Mouse (Mus musculus) MEL (cell line): ENCODE measurements around the gene Zfp747.
"Not testable (repeated sequence)": the region's sequence is repeated elsewhere in the genome, so short reads cannot be mapped to it uniquely, and the experiment has no call there.

ENCODE experiments used
- CHD2 ChIP-seq: IDR thresholded peaks from 2 replicates; pipeline ENCODE4 v1.6.1; 2011; ENCODE audit warnings: low read length, improper control_type of control experiment
- CTCF ChIP-seq, 3 experiments: IDR thresholded peaks in 2 of 3; conservative IDR thresholded peaks in 1 of 3; 2 replicates each; pipeline ENCODE4 v1.5.1; 2011 to 2012; ENCODE audit warnings: low read length in 3 of 3, low read depth in 2 of 3, mild to moderate bottlenecking in 2 of 3, improper control_type of control experiment in 1 of 3, inconsistent platforms in 1 of 3, mixed read lengths in 1 of 3, moderate library complexity in 1 of 3; ENCODE audit not compliant: control insufficient read depth in 1 of 3, insufficient read depth in 1 of 3, poor library complexity in 1 of 3, severe bottlenecking in 1 of 3
- E2F4 ChIP-seq: IDR thresholded peaks from 2 replicates; pipeline ENCODE4 v1.6.1; 2011; ENCODE audit warnings: low read depth, low read length, improper control_type of control experiment, borderline replicate concordance
- EP300 ChIP-seq, 2 experiments: IDR thresholded peaks; 2 replicates each; pipeline ENCODE4 v1.6.1; 2011; ENCODE audit warnings: improper control_type of control experiment in 2 of 2, low read length in 2 of 2, low read depth in 1 of 2, mild to moderate bottlenecking in 1 of 2
- JUND ChIP-seq: IDR thresholded peaks from 2 replicates; pipeline ENCODE4 v1.6.1; 2011; ENCODE audit warnings: low read depth, mild to moderate bottlenecking, improper control_type of control experiment, low read length
- KAT2A ChIP-seq: conservative IDR thresholded peaks from 2 replicates; pipeline ENCODE4 v1.6.1; 2012; ENCODE audit warnings: low read depth, low read length, improper control_type of control experiment, inconsistent platforms
- MAFK ChIP-seq: IDR thresholded peaks from 2 replicates; pipeline ENCODE4 v1.6.1; 2011; ENCODE audit warnings: low read depth, mild to moderate bottlenecking, low read length, improper control_type of control experiment, borderline replicate concordance
- MYC ChIP-seq: IDR thresholded peaks from 2 replicates; pipeline ENCODE4 v1.6.1; 2011; ENCODE audit warnings: low read depth, mild to moderate bottlenecking, low read length, improper control_type of control experiment, moderate library complexity
- NRF1 ChIP-seq: IDR thresholded peaks from 2 replicates; pipeline ENCODE4 v1.6.1; 2014; ENCODE audit warnings: low read depth, mild to moderate bottlenecking, inconsistent platforms, low read length, improper control_type of control experiment, moderate library complexity; ENCODE audit not compliant: poor library complexity, insufficient read depth, severe bottlenecking
- POLR2A ChIP-seq, 2 experiments: IDR thresholded peaks; 2 replicates each; pipeline ENCODE4 v1.6.1; 2011 to 2012; ENCODE audit warnings: low read length in 2 of 2, mild to moderate bottlenecking in 2 of 2, control low read depth in 1 of 2, improper control_type of control experiment in 1 of 2, low read depth in 1 of 2, moderate library complexity in 1 of 2; ENCODE audit not compliant: control insufficient read depth in 1 of 2, insufficient read depth in 1 of 2, poor library complexity in 1 of 2
- POLR2AphosphoS2 ChIP-seq: IDR thresholded peaks from 2 replicates; pipeline ENCODE4 v1.6.1; 2011; ENCODE audit warnings: low read length, improper control_type of control experiment
- TAL1 ChIP-seq: IDR thresholded peaks from 2 replicates; pipeline ENCODE4 v1.6.1; 2012; ENCODE audit warnings: mild to moderate bottlenecking, inconsistent platforms, low read length, moderate library complexity, mixed read lengths

- TF ChIP-seq EP300 (IDR thresholded peaks at IDR 0.05; ENCODE audit: low read depth in 1 of 2, low read length in 2 of 2); E2F4; NRF1; KAT2A; POLR2A (IDR thresholded peaks at IDR 0.05; ENCODE audit: control insufficient read depth in 1 of 2, insufficient read depth in 1 of 2, low read depth in 1 of 2, low read length in 2 of 2, poor library complexity in 1 of 2); POLR2AphosphoS2; MAFK; MYC; CHD2; JUND; TAL1: not testable (repeated sequence)
- peak; percentile 39 to 43 (median 40) for TF ChIP-seq CTCF (IDR thresholded peaks at IDR 0.05 in 2 of 3, conservative IDR thresholded peaks at IDR 0.05 in 1 of 3; ENCODE audit: control insufficient read depth in 1 of 3, insufficient read depth in 1 of 3, low read depth in 2 of 3, low read length in 3 of 3, poor library complexity in 1 of 3, severe bottlenecking in 1 of 3)
Observed at GRCm38 (mm10) chr7:127371870-127372269, 4.0 kb downstream of the Zfp747 start.
